Mouse (Mus musculus): ENCODE results near the gene Kcnh7.

Gene Kcnh7

DNA sequence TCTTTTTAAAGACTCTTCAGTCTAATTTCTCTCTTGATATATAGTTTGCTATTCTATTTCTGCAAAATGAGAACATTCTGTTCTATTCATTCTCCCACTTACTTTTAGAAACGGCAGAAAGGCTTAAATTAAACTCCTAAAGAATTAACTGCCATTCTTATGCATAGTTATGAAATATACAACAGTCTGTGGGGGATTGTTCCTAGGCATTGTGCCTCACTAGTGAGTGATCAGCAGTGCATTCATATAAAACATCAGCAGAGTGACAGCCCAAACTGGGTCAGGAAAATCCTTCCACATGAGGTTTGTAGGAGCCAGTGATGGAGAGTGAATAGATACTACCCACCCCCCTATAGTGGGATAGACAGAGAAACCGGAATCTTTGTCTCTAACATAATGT is 200.2 kb downstream of the Kcnh7 start:
- DNase-seq (ENCODE audit: inconsistent age in 2 of 2, low spot score in 1 of 2), result no peak

DNA sequence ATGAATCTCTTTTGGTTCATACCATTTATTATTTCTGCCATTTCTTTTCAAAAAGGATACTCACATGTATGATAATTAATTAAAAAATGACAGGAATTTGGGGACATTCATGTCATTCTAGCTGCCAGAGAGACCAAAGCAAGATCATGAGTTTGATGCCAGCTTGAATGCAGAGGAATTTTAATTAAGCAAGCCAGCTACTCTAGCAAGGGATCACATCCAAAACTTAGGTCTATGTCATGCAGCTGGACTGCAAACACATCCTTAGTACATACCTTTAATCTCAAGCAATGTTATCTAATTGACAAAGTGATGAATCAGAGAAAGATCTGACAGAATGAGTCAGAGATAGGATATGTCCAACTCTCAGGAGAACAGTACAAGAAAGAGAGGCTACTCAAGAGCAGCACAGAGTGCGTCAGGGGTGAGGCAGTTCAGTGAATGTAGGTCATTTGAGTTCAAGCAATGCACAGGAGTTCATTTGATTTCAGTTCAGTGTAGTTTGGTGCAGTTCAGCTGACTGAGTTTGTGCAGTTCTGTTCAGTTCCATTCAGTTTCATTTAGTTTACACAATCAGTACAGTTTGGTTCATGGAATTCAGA is 248.7 kb downstream of the Kcnh7 start:
- no peak for DNase-seq (ENCODE audit: inconsistent age in 2 of 2, low spot score in 1 of 2)

DNA sequence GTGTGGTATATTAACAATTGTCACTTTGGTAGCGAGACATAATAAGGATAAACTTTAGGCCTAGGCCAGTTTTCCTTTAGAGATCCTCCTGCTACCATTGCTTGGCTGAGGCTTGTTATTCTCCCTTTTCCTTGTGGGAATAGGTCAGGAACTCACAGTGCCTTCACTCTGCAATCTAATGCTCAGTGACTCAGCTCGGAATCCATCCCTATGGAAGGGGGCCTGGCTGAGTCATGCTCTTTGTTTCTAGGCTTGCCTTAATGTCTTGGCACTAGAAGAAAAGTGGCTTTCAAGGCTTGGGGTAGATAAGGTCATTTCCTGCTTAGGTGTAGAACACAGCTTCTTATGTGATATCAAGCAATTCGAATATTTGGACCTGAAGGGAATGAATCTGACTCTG is 255.6 kb downstream of the Kcnh7 start:
- DNase-seq (ENCODE audit: inconsistent age in 2 of 2, low spot score in 1 of 2), result peak; percentile 25 to 39

DNA sequence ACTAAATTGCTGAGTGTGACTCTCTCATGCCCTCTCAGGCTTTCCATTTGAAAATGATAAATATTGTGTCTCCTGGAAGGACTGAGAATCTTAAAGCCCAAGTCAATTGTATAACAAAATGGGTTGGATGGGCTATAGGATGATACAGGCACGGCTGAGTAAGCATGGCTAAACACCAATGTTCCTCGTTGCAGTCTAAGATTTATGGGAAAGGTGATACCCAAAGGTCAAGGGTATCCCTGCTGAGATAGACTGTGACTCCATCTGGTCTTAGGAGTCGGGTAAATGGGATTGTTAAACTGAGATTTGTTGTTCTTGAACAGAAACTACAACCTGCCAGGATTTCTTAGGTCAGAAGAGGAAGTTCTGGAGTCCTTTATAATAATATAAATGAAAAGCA is 256.0 kb downstream of the Kcnh7 start:
- DNase-seq (ENCODE audit: inconsistent age in 2 of 2, low spot score in 1 of 2), result peak; percentile 3 to 36

DNA sequence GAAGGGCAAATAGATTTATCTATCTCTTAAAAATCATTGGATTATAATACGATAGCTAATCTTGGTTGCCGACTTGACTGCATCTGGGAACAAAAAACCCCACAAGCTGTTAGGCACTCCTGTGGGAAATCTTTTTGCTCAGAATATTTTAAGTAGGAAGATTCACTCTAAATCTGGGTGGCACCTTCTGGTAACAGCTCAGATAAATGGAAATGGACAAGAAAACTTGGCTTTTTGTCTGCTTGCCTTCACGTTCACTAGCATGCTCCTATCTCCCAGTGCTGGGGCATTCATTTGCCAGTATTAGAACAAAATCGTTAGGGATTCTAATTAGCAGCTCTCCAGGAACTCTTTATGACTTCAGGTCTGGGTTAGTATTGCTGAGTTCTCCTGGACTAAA is 260.3 kb downstream of the Kcnh7 start:
- DNase-seq (ENCODE audit: inconsistent age in 2 of 2, low spot score in 1 of 2), result no peak

DNA sequence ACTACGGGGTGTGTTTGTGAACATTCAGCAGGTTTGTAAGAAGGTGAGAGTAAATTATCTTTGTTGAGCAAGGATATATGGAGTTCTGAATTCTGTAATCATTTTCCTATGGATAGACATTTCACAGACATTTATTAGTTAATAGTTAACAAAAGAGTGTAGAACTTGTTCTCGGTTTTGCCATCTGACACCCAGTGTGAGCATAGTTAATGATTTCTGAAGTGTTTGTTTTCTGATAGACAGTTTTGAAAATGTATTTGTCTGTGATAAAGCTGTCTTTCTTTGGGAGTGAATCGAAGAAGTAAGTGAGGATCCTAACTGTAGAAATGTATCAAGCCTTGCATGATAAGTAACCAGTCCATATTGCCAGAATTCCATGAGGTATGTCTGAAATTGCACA is 276.4 kb downstream of the Kcnh7 start:
- no peak for DNase-seq (ENCODE audit: inconsistent age in 2 of 2, low spot score in 1 of 2)

DNA sequence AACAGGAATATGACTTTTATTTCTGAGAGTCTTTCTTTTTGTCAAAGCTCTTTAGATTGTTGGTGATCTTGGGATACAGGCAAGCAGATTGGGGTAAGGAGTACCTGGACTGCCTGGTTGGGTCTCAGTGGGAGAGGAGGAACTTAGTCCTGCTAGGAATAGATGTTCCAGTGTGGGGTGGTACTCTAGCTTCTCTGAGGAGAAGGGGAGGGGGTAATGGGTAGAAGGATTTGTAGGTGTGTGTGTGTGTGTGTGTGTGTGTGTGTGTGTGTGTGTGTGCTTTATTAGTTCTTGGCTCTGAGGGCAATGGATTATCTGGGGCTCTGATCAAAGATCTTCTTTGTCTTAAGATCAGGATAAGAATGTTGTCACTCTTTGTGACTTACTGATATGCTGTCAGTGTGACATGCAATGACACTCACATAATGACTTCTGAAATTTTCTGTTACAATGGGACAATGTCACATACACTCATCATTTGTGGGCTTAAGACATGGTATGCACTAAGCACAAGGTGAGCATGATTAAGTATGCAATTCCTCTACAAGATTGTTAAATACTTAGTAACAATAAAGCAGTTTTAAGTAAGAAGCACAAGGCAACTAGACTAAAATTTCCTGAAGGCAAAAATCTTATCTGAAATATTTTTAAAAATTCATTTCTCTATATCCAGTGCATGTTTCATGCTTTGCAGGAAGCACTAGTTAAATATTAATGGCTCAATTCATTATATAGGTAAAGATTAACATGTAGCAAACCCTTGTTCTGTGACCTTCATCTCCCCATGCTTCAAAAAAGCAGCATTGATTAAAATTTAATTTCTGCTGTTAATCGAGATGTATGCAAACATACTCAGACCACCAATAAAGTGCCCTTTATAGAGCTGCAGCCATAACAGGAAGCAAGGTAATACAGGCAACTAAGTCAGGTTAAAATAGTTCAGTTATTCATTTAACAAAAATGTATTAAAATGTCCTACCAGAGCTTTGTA is 281.4 kb downstream of the Kcnh7 start:
- DNase-seq (ENCODE audit: inconsistent age in 2 of 2, low spot score in 1 of 2), result no peak

DNA sequence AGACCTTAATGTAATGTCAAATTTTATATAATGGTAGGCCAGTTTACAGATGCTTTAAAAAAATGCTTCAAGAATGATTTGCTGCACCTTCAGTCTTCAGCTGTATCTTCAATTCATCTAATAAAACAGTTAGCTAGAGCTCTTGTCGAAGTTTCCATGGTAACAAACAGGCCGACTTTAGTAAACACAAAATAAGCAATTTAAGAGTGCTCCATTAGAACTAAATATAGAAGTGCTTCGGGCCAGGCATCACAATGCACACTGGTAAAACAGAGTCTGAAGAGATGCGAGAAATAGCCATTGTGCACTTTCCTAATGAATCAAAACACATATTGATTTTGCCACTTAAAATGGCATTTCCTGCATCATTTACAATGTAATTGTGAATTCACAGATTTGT is 305.3 kb downstream of the Kcnh7 start:
- DNase-seq (ENCODE audit: inconsistent age in 2 of 2, low spot score in 1 of 2), result no peak

DNA sequence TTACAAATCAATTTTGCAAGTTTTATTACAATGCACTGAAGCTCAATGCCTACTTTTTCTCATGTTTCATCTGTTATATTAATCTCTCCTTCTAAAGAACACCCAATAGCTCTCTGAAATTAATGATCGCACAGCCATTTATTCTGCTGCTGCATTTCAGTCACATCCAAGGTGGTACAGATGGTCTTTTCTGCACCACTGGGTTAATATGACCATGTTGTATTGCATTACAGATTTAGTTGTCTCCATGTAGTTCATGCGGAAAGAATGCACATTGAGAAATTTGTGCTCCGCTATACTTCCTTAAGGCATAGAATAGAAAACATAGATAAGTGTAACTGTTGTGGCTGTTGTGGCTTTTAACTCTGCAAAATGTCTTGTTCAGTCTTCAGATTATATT is 328.7 kb downstream of the Kcnh7 start:
- DNase-seq (ENCODE audit: inconsistent age in 2 of 2, low spot score in 1 of 2), result no peak

DNA sequence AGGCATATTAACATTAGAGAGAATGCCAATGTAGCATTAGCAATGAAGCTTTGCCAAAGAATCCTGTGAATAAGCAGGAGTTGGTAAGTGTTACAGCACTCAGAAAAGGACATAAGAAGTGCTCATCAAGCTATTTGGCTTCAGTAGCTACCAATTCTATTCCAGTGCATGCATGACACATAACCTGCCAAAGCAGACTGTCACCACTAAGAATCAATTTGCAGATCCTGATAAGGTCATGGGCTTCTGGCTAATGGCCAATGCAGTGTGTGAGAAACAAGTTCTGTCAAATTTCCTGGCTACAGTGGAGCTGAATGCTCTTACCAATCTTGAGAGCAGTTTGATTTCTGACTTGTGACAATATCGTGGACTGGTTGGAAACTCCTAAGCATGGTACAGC is 341.5 kb downstream of the Kcnh7 start:
- peak in 1 of 2 experiments; percentile 15 for DNase-seq (ENCODE audit: inconsistent age in 2 of 2, low spot score in 1 of 2)

DNA sequence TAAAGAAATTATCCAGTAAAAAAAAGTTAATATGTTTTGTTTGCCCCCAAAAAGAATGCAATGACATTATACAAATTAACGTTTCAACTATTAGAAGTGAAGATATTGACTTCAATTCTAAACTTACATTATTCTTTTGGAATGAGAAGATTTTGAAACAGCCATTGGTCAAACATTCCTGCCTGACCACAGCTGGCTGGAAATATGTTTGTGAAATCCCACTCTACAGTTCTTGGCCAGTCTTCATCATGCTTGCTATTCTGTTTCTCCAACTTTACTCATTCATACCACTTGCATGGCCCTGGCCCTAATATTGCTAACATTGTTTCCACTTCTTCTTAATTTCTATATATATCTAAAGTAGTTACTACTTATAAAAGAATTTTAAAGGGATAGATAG is 349.8 kb downstream of the Kcnh7 start:
- DNase-seq (ENCODE audit: inconsistent age in 2 of 2, low spot score in 1 of 2), result no peak

DNA sequence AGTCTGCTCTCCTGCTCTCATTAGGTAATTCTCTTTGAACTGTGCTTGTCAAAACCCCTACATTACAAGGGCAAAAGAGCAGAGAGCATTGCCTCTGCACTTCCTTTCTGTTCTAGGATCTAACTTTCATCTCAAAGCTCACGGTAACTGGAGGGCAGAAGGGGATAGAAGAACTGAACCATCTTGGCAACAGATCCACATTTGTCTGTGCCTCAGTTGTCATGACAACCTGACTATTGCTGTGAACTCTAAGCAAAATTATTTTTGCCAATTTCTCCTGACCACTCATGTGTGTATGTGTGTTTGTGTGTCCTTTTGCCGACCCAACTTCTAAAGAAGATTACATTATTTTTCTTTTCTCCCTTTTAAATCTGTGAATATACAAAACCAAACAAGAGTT is 364.9 kb downstream of the Kcnh7 start:
- DNase-seq (ENCODE audit: inconsistent age in 2 of 2, low spot score in 1 of 2), result no peak

DNA sequence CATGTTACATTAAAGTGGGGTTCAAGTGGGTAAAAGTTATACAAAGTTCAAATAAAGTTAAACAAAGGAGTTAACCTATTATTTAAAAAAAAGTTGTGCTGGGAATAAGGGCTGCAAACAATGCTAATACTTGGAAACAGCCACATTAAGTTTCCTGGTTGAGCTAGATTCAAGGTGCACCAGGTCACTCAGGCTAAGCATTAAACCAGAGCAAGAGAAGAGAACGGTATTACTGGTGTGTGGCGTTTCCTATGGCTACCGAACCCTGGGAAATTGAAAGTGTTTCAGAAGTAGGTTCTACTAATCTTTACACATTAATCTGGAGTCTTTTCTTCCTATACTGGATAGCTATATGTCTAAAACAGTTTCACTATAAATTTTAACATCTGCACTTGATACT is 368.1 kb downstream of the Kcnh7 start:
- no peak for DNase-seq (ENCODE audit: inconsistent age in 2 of 2, low spot score in 1 of 2)

DNA sequence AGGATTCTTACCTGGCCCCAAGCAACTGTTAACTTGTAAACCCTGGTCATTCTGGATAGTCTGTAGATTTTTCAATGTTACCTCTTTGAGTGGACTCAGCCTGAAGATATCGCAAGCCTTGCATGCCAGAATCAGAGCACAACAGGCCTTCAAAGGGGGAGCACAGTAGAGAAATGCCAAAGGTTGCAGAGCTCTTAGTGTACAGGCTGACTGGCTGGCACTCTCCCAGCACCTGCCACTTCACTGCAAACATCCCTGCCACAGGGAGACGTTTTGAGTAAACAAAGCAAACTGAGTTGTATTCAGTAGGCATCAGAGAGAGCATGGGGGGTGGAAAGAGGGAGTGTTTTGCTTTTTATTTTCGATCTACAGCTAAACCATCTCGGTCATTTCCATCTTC is 375.3 kb downstream of the Kcnh7 start:
- peak; percentile 4 to 41 for DNase-seq (ENCODE audit: inconsistent age in 2 of 2, low spot score in 1 of 2)

DNA sequence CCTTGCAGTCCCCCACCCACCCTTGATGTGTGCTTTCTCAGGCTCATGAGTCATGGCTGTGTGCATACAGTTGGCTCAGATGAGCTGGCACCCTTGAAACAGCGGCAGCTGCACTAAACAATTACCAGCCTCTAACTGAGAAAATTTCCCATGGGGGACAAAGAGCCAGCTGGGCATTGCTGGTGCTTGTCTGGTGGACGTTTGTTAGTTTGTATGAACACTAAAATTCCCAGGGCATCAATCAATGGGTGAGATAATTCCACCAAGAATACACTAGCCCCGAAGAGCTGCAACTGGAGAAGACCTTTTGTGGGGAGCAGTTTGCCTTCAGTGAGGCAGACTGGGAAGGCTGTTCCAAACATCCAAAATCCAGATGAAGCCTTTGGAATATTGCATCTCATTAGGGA is 376.6 kb downstream of the Kcnh7 start:
- no peak for DNase-seq (ENCODE audit: inconsistent age in 2 of 2, low spot score in 1 of 2)

DNA sequence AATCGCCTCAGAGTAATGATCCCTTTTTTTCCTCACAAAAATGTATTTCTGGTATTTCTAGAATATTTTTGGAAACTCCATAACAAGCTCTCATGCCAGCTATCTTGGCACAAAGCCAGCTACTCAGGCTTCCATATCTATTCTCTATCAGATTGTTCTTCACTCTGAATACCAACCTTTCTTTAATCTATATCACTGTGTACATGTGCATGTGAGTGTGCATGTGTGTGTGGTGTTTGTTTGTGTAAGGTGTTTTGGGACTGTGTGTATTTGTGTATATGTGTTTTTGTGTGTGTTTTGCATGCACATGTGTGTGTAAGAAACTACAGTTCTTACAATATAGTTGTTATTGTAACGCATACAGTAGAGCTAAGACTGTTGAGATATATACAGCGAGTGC is 377.2 kb downstream of the Kcnh7 start:
- no peak for DNase-seq (ENCODE audit: inconsistent age in 2 of 2, low spot score in 1 of 2)

DNA sequence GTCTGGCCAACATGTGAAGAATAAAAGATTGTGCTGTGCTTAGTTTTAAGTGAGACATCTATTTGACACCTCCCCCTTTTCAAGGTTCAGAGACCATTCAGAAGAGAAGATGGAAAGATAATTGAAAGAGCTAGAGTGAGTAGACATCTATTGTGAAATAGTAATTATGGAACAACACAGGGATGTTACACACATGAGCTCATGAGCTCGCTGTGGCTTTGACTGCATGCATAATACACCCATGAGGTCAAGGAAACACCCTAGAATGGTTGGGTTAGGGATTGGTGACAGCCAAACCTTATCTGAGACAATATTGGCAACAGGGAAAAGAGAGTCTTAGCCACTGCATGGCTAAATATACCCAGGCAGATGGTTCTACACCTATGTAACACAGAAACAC is 380.1 kb downstream of the Kcnh7 start:
- DNase-seq (ENCODE audit: inconsistent age in 2 of 2, low spot score in 1 of 2), result no peak

DNA sequence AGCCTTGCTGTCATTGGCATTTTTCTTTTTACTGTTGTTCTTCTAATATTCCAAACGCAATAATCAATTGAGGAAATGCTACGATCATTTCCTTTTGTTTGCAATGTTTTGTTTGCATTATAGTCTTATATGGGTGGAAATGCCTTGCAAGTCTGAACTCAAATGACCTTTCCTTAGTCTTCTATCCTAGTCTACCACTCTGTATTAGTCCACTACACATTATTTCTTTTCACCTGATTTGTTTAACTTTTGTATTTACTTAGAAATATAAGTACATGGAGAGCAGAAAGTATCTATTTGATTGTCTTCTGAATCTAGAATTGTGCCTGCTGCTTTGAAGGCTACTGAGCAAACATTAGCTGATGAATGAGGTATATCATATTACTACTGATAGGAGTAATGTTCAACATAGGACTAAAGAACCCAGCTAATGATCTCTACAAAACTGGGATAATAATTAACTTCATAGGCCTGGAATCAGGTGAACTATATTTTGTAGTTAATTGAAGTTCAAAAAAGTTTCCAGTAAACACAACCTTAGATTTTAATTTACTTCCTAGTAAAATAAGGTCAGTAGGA is 399.5 kb downstream of the Kcnh7 start:
- DNase-seq (ENCODE audit: inconsistent age in 2 of 2, low spot score in 1 of 2), result no peak

DNA sequence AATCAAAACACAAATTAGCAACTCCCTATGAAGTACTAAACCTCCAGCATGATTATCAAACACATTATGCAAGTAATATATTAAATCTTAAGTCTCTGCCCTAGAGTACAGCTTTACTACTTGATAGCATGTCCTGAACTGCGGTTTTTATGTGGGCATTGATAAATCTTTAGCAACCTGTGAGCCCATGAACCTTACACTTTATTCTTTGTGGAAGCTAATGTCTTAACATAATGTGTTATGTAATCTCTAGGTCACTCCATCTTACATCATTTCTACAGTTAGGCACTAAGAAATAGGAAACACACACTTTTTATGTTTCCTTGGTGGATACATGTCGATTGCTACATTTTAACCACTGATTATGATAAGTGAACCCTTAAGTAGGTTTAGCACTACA is 437.8 kb downstream of the Kcnh7 start:
- no peak for DNase-seq (ENCODE audit: inconsistent age in 2 of 2, low spot score in 1 of 2)

DNA sequence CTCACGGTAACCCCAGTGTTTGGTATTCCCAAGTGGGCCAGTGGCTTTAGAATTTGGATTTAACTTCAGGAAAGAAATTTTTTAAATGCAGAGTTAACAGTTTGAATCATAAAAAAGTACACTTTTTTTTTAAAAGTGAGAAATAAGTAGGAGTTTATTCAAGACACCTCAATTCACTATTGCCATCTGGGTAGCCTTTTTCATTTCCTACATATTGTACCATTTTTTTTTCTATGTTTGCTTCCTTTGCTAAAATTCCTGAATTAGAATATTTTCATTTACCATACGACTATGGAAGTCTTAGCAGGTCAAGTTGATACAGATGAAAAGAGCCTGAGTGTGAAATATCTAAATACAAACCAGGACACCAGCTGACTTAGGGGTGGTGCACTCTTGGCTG is 441.0 kb downstream of the Kcnh7 start:
- DNase-seq (ENCODE audit: inconsistent age in 2 of 2, low spot score in 1 of 2), result no peak

DNA sequence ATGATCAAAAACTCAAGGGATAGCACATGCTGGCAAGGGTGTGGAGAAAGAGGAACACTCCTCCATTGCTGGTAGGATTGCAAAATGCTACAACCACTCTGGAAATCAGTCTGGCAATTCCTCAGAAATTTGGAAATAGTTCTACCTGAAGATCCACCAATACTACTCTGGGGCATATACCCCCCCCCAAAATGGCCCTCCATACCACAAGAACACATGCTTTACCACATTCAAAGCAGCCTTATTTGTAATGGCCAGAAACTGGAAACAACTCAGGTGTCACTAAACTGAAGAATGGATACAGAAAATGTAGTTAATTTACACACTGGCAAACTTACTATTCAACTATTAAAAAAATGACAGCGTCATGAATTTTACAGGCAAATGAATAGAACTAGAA is 453.4 kb downstream of the Kcnh7 start:
- no peak for DNase-seq (ENCODE audit: inconsistent age in 2 of 2, low spot score in 1 of 2)

DNA sequence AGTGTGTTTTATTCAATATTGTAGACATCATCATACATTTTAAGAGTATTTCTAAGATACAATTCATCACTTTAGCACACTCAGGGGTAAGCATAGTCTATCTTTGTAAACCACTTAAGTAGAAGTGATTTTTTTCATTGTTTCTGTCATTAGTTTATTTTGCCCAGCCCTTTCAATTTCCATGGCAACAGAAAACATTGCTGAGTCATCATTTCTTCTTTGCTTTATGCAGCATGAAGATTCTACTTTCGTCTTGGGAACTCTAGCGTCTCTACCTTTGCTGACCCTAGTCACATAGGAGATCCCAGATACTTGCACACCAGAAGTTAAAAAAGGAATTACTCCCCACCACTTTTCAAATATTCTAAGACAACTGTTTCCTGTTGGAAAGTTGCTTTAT is 456.4 kb downstream of the Kcnh7 start:
- no peak for DNase-seq (ENCODE audit: inconsistent age in 2 of 2, low spot score in 1 of 2)

All from adrenal gland, adult (tissue).